Mouse (Mus musculus) limb, embryonic 13.5 days (tissue): ENCODE data around the gene Asb14. TPM values are rescaled to one million over a fixed set of nuclear protein-coding genes. Genes with fewer than 3 reads are reported as not detected.

Experiments used
- polyA plus RNA-seq: library from polyadenylated mRNA; unstranded; fragments of >200 nt; fragmentation: Nextera tagmentation; extraction: Ambion mirVana; gene quantifications from 2 replicates; pipeline ENCODE4 v1.2.1, GENCODE M21; 2015

The Asb14 gene
- polyA plus RNA-seq, 1 experiment from 2014 or later, result 0.23 TPM

Other genes with a start within 250 kb of the Asb14 start
- gene Pde12, start 224.7 kb upstream of the Asb14 start, polyA plus RNA-seq, result 9.4 and 10.0 TPM in 2 replicates
- gene Dnah12, start 201.3 kb upstream of the Asb14 start, polyA plus RNA-seq, result 0.04 and 0.06 TPM in 2 replicates
- gene Appl1, start 76.7 kb downstream of the Asb14 start, polyA plus RNA-seq, result 51.5 and 54.4 TPM in 2 replicates
- gene Hesx1, start 99.9 kb downstream of the Asb14 start, polyA plus RNA-seq, result 0.15 and 0.27 TPM in 2 replicates
- 9.4 and 10.4 TPM in 2 replicates for gene Il17rd, start 144.4 kb downstream of the Asb14 start, polyA plus RNA-seq
- 22.3 and 24.1 TPM in 2 replicates for gene Arhgef3, start 220.3 kb downstream of the Asb14 start, polyA plus RNA-seq